Mouse (Mus musculus) megakaryocyte-erythroid progenitor cell, adult 5-6 weeks (primary cell): ENCODE results near the gene Llgl1. TPM values are rescaled to one million over a fixed set of nuclear protein-coding genes. Genes with fewer than 3 reads are reported as not detected.

Experiments used
- ATAC-seq: replicated peaks from 2 replicates; pipeline ENCODE4 v1.8.0; 2016; ENCODE audit warnings: mild to moderate bottlenecking, inconsistent platforms; ENCODE audit not compliant: severe bottlenecking, poor library complexity, low FRiP score, low TSS enrichment
- total RNA-seq, 2 experiments: library from RNA; stranded (forward) in 1 of 2; stranded (reverse) in 1 of 2; fragments of 200-1000, 215-1000 nt in 1 of 2; fragments of >200 nt in 1 of 2; fragmentation: Nextera tagmentation in 1 of 2; gene quantifications; 2 replicates each; pipeline ENCODE4 v1.2.3; 2014 to 2017

Gene Llgl1
- total RNA-seq (2014; fragmentation: Nextera tagmentation) (20.1 and 21.7 TPM in 2 replicates), total RNA-seq (2017) (3.8 and 8.0 TPM in 2 replicates)

DNA sequence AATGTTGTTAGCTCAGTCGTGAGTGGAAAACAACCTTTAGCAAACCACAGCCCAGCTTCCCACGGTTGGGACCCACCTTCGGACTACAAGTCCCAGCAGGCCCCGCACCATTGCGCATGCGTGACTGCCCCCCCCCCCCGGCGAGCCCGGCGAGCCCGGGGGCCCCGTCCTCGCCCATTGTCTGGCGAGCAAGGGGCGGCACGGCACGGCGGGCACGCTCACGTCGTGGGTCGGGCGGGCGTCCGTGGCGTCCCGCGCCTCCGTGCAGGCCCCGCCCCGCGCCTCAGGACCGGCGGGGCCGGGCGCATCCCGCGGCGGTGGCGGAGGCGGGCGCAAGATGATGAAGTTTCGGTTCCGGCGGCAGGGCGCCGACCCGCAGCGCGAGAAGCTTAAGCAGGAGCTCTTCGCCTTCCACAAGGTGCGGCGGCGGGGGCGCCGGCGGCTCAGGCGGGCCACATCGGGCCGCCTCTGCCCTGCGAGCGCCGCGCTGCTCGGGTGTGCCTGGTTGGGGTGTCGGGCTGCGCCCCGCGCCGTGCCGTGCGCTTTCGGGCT is at the start of gene Llgl1:
Gene Llgl1, plus strand, starts transcription at position 200 of the 552 bp plus-strand sequence.
- ATAC-seq = peak; percentile 70

DNA sequence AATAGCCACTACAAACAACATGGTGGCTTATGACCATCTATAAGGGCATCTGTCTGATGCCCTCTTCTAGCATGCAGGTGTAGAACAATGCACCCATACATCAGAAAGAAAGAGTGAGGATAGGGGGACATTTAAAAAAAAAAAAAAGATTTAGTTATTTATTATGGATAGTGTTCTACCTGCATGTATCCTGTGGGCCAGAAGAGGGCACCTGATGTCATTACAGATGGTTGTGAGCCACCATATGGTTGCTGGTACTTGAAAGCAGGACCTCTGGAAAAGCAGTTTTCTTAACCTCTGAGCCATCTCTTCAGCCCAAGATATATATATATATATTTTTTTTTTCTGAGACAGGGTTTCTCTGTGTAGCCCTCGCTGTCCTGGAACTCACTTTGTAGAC is 3.4 kb upstream of the Llgl1 start:
- ATAC-seq = no peak

DNA sequence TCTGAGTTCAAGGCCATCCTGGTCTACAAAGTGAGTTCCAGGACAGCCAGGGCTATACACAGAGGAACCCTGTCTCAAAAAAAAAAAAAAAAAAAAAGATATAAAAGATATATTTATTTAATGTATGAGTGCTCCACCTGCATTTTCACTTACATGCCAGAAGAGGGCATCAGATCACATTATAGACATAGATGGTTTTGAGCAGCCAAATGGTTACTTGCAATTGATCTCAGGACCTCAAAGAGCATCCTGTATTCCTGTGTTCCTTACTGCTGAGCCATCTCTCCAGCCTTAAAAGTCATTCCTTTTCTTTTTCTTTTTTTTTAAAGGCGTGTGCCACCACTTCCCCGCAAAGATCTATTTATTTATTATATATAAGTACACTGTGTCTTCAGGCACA is 2.0 kb upstream of the Llgl1 start:
- no peak for ATAC-seq

DNA sequence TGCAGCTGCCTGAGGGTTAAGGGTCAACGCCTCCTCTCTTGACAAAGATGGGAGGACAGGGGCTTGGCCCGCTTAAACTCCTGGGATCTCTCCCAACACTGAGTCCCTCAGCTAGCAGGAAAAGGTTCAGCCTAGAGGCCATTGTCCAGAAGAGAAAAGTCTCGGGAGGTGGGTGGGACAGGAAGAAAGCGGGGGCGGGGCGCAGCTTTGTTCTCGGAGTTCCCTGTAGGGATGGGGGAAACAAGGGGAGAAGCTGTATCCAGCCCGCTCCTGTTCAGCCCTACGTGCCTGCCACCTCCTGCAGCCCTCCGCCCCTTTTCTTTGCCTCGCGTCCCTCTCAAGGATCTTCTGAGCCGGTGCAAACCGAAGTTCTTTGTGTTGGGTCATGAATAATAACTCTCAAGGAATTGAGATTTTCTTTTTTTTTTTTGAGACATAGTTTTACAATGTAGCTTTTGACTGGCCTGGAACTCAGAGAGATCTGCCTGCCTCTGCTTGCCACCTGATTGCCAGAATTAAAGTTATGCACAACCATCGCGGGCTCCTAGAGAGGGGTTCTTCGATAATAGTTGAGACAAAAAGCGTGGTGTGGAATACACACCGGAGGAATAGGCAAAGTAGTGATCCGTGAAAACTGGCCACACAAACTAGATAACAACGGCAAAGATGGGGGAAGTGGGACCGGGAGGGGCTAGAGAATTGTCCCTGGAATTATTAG is 558 bp upstream of the Llgl1 start:
- peak; percentile 30; the same call in 1 of the 2 replicates for ATAC-seq

DNA sequence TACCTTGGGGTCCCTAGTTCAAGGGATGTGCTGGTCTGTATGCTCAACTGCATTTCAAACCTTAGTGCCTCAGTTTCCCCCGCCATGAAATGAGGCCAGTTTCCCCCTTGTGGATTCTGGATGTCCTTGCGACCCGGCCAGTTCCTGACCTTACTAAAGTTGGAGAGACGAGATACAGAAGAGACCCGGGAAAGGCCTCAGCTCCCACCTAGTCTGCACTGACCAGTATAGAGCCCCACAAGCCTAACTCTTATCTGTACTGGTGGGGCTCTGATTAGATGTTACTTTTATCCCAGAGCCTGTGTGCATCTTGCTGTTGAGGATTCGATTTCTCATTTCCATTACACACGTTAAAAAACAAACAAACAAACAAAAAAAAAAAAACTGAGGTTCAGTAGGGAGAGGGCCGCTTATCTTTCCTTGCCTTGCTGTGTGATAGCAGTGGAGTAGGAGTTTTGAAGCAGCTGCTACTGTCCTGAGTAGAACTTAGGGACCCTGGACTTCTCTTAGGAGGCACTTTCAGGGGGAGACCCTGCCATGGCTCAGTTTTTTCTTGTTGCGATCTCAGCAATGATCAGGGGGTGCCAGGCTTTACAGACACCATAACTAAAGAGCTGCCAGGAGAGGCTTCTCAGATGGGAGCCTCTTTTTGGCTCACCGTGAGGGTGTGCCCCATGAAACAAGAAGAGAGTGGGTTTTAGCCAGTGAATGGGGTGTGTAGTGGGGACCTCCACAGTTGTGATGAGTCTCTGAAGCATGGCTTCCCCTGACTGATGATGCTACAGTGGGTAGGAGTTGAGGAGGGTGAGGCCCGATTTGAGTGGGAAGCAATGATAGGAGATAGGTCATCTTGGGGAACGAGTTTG is 1.0 kb downstream of the Llgl1 start:
- no peak for ATAC-seq

DNA sequence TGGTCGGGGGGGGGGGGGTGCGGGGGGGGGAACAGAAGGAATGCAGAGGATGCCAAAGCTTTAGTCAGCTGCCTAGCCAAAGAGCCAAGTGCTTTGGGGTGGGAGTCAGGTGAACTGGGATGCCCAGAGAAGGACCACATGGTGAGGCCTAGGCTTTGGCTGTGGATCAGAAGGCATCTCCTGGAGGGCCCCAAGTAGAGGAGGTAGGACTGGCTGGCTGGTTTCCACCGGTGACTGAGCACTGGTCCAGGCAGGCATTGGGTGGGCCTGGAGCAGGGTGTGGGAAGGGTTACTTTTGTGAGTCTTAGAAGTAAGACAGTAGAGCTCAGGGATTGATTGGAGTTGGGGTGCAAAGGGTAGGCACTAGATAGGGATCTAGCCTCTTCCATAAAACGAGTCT is 2.1 kb downstream of the Llgl1 start:
- no peak for ATAC-seq

DNA sequence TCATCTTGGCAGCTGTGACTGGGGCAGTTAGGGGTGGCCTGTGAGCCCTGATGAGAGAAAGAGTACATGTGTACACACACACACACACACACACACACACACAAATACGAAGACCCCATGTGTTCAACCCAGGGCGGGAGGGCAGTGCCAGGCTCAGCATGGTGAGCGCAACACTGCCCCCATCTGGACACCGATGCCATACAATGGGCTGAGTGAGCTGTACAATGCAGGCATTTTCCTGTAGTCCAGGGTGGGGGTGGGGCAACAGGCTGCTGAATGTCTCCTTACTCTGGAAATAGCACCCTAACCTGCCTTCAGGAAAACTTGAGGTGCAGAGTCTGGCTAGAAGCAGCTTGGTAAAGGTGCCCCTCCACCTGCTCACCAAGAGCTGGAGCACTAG is 3.6 kb downstream of the Llgl1 start:
- ATAC-seq = peak; percentile 50

DNA sequence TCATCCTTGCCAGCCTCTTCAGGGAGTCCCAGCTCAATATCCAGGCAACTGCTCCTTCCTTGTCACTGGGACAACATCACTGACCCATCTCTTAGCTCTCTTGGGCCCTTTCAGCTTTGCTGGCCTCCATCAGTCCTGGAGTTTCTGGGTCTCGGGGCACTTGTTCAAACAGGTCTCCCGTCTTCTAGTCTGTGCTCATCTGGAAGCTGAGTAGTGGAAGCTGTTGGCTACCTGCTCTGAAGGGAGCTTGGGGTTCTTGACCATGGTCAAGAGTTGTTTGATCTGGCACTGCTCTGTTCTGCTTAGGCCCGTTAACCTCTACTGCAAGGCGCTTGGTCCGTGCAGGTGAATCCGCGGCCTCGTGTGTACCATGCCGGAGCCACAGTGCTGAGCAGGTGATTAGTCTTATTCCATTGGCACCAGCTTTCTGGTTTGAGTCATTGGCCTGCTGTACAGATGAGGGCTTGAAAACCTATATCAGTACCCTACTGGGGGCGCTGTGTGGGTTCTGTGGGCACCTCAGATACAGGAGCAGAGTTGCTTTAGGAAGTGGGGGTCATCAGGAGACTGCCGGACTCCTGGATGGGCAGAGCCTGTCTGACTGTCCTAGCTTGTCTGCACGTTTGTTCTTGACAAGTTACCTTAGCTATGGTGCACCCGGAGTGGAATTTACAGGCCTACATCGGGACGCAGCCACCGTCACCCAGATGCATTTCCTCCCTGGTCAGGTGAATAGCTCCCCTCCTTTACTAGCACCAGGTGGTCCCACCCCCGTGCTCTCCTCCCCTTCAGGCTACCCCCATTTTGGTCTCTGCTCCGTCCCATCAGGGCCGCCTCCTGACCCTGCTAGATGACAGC is 4.7 kb downstream of the Llgl1 start:
- ATAC-seq = no peak

DNA sequence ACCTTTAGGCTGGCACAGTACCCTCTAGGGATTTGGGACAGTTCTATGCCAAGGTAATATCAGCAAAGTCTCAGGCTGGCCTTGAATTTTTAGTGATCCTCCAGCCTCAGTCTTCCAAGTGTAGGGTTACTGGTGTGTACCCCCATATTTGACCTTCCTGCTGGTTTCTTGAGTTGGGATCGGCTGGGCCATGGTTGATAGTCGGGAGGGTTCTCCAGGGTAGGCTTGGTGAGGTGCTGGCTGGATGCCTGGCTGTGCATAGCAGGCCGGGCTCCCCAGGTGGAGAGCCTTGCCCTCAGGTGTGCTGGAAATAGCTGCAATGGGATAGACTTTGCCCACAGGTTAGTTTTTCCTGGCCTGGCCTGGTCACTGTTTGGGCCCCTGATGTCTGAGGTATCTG is 5.7 kb downstream of the Llgl1 start:
- ATAC-seq = no peak

DNA sequence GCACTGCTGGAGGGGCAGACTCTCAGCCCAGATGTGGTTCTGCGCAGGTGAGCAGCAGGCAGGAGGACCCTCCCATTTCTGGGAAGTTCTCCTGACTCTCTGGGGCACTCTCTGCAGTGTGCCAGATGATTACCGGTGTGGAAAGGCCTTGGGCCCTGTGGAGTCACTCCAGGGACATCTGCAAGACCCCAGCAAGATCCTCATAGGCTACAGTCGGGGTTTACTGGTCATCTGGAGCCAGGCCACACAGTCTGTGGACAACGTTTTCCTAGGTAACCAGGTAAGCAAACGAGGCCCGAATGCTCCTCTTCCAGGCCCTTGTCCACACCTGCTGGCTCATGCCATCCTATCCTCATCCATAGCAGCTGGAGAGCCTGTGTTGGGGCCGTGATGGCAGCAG is 6.6 kb downstream of the Llgl1 start:
- no peak for ATAC-seq

DNA sequence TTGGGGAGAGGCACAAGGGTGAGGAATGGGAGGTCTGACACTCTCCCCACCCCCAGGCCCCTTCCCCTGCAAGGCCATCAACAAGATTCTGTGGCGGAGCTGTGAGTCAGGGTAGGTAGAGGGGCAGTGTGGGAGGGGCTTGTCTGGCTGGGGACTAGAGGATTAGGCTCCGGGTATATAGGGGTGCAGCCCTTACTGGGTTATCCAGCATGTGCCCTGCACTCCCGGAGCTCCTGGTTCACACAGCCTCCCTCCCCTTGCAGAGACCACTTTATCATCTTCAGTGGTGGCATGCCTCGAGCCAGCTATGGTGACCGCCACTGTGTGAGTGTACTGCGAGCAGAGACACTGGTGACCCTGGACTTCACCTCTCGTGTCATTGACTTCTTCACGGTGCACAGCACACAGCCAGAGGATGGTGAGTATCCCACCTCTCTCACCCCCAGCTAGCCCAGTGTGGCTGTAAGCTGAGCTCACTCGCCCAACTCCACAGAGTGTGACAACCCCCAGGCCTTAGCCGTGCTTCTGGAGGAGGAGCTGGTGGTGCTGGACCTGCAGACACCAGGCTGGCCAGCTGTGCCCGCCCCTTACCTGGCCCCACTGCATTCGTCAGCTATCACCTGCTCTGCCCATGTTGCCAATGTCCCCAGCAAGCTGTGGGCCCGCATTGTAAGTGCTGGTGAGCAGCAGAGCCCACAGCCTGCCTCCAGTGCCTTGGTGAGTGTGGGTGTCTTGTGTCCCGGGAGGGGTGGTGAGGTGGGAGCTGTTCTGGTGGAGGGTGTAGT is 7.4 kb downstream of the Llgl1 start:
- ATAC-seq = no peak

DNA sequence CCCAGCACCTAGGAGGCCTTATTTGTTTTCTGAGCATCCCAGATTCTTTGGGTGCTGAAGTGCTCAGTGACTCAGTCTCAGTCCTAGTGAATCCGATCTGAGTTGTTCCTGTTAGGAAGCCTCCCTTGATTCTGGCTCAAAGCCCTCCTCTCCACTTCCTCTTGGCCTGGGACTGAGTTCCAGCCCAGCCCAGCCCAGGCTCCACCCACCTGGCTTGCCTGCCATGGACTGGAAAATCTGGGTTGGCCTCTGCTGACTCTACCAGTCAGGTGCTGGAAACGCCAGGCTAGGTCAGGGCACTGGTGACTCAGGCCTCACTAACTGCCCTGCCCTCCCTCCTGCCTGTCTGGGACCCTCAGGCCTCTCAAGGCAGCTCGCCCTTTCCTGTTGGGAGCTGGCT is 8.1 kb downstream of the Llgl1 start:
- no peak for ATAC-seq

DNA sequence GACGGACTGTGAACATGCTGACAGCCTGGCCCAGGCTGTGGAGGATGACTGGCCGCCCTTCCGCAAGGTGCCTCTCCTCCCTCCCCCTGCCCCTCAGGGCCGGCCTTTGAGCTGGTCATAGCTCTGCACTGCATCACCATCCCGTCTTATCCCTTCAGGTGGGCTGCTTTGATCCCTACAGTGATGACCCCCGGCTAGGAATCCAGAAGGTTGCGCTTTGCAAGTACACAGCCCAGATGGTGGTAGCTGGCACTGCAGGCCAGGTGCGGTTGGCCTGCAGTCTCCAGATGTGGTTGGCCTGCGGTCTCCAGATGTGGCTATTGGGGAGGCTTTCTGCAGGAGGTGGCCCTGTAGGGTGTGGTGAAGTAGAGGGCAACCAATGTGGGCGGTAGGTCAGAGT is 9.1 kb downstream of the Llgl1 start:
- no peak for ATAC-seq

DNA sequence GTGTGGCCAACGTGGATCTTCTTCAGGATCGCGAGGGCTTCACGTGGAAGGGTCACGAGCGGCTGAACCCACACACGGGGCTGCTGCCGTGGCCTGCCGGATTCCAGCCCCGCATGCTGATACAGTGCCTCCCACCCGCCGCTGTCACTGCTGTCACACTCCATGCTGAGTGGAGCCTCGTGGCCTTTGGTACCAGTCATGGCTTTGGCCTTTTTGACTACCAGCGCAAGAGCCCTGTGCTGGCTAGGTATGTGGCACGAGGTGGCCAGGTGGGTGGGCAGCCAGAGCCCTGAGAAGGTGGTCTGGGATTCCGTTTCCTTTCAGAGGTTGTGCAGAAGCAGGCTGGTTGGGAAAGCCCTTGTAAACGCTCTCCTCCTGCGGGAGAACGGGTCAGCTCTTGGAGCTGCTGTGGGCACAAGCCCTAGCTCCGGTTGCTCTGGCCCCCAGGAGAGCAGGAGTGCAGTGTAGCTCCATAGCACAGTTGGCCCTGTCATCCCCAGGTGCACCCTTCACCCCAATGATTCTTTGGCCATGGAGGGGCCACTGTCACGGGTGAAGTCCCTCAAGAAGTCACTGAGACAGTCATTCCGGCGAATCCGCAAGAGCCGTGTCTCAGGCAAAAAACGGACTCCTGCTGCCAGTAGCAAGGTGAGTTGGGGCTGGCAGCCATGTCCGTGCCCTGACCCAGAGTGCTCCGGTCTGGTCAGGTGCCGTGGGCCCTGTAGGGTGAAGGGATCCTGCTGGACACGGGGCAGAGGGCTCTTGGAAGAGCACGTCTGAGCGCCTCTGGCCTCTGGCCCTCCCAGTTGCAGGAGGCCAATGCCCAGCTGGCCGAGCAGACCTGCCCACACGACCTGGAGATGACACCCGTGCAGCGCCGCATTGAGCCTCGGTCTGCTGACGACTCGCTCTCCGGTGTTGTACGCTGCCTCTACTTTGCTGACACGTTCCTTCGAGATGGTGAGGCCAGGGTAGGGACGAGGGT is 10.2 kb downstream of the Llgl1 start:
- no peak for ATAC-seq

DNA sequence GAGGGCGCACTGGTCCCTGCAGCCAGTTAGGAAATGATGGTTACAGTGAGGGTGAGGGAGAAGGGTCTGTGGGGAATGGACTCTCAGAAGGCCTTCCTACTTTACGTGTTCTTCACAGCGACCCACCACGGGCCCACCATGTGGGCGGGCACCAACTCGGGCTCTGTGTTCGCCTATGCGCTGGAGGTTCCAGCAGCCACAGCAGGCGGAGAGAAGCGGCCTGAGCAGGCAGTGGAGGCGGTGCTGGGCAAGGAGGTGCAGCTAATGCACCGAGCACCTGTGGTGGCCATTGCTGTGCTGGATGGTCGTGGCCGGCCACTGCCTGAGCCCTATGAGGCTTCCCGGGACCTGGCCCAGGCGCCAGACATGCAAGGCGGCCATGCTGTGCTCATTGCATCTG is 11.7 kb downstream of the Llgl1 start:
- ATAC-seq = no peak

DNA sequence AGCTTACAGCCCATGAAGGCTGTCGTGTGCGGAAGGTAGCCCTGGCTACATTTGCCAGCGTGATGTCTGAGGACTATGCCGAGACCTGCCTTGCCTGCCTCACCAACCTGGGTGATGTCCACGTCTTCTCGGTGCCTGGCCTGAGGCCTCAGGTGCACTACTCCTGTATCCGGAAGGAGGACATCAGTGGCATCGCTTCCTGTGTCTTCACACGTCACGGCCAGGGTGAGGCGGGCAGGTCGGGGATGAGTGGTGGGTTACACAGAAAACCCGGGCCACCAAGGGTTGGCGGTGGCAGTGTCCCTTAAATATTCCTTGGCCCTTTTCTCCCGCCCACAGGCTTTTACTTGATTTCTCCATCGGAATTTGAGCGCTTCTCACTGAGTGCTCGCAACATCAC is 12.5 kb downstream of the Llgl1 start:
- no peak for ATAC-seq

DNA sequence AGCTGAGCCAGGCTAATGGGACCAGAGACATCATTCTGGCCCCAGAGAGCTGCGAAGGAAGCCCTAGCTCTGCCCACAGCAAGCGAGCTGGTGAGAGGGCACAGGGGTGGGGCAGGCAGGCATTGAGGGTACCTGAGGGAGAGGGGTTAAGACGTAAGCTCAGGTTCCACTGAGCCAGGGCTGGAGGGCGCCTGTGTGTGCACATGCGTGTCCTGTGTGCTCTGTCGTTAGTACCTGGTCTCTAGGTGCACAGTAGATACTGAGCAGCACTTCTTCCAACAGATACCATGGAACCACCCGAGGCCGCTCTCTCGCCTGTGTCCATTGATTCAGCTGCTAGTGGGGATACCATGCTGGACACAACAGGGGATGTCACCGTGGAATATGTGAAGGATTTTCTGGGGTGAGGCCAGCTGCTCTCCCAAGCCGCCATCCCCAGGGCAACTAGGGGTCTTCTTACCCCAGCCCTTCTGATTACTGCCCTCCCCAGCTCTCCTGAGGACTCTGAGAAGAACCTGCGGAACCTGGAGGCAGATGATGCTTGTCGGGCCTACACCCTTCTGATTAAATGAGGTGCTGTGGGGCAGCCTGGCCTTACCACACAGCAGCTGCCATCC is 13.2 kb downstream of the Llgl1 start:
- no peak for ATAC-seq
